11 mouse cellular contexts compared by ENCODE assay signal in the genomic region with DNA sequence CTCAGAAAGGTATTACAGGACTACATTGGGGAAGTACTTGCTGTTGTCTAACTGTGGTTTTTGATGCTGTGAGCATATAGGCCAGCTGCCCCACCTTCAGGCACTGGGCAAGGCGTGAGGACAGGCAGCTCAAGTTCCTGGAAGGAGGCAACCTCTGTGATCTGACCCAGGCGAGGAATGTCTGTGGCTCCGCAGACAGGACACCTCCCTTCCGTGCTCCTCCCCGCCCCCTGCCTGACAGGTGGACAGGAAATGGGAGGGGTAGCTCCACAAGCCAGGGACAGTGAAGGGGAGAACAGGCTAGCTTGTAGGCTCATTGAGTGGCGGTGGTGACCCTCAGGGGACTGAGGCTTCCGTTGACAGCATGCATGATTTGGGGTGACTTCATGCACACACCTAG. TPM values are rescaled to one million over a fixed set of nuclear protein-coding genes. Genes with fewer than 3 reads are reported as not detected.
DNase-seq lines count a peak whose midpoint lies in the region; ATAC-seq lines count a peak whose summit lies in the region.
"Had no signal": no experiment of that assay in that cellular context is flagged by ENCODE, and none has a peak within 500 bp of the region (broad histone marks: within the 10 kb centered on the region; RNA-seq: fewer than 3 reads in every experiment).

No protein-coding gene starts in this region.

- intact Hi-C loops in heart, postnatal 10 days (cut with DNase I): no loop called here
- intact Hi-C loops in left cerebral cortex, postnatal 36 days (cut with DNase I): no loop called here

- 36% methylated on average over 7 of the region's 7 CpGs for WGBS in heart, embryonic 12.5 days
- 53% methylated on average over 7 of the region's 7 CpGs for WGBS in neural tube, embryonic 12.5 days
- 56% methylated on average over 7 of the region's 7 CpGs for WGBS in neural tube, embryonic 15.5 days
- WGBS in hindbrain, embryonic 12.5 days: 45% methylated on average over 7 of the region's 7 CpGs

- ATAC-seq in heart, embryonic 12.5 days (ENCODE audit: insufficient number of reproducible peaks, low FRiP score): no peak
- ATAC-seq in neural tube, embryonic 12.5 days (ENCODE audit: low FRiP score, low read depth): no peak
- no peak for ATAC-seq in neural tube, embryonic 15.5 days (ENCODE audit: low FRiP score)
- ATAC-seq in hindbrain, embryonic 12.5 days (ENCODE audit: low FRiP score): no peak; the same call in 1 of the 2 replicates

- no peak overlapping the region for H3K4me3 ChIP-seq in heart, embryonic 12.5 days
- H3K4me3 ChIP-seq in neural tube, embryonic 12.5 days: no peak overlapping the region
- no peak overlapping the region for H3K4me3 ChIP-seq in neural tube, embryonic 15.5 days (replicated peaks)
- H3K4me3 ChIP-seq in hindbrain, embryonic 12.5 days: no peak overlapping the region

- 0 out of 2 replicates have a peak overlapping the region, but pooled peaks have one; percentile 24 for H3K9ac ChIP-seq in heart, embryonic 12.5 days
- 0 out of 2 replicates have a peak overlapping the region, but pooled peaks have one; percentile 17 for H3K9ac ChIP-seq in neural tube, embryonic 12.5 days
- no peak overlapping the region for H3K9ac ChIP-seq in neural tube, embryonic 15.5 days (replicated peaks)
- no peak overlapping the region for H3K9ac ChIP-seq in hindbrain, embryonic 12.5 days

- no peak overlapping the region for H3K27ac ChIP-seq in heart, embryonic 12.5 days (ENCODE audit: poor library complexity, severe bottlenecking)
- H3K27ac ChIP-seq in neural tube, embryonic 12.5 days: no peak overlapping the region
- no peak overlapping the region for H3K27ac ChIP-seq in neural tube, embryonic 15.5 days (replicated peaks)
- H3K27ac ChIP-seq in hindbrain, embryonic 12.5 days: peak overlapping the region; percentile 74
- H3K27ac ChIP-seq: macrophage had no signal

- no peaks in the 10 kb centered on the region for H3K9me3 ChIP-seq in heart, embryonic 12.5 days (replicated peaks)
- no peaks in the 10 kb centered on the region for H3K9me3 ChIP-seq in neural tube, embryonic 12.5 days
- H3K9me3 ChIP-seq in neural tube, embryonic 15.5 days (replicated peaks): no peaks in the 10 kb centered on the region
- H3K9me3 ChIP-seq in hindbrain, embryonic 12.5 days (replicated peaks): no peaks in the 10 kb centered on the region

- peaks cover 39% of the 10 kb centered on the region for H3K27me3 ChIP-seq in heart, embryonic 12.5 days (replicated peaks)
- no peaks in the 10 kb centered on the region for H3K27me3 ChIP-seq in neural tube, embryonic 12.5 days (replicated peaks)
- H3K27me3 ChIP-seq in neural tube, embryonic 15.5 days (replicated peaks): no peaks in the 10 kb centered on the region
- H3K27me3 ChIP-seq in hindbrain, embryonic 12.5 days: no peaks in the 10 kb centered on the region; the same call in 1 of the 2 replicates

- H3K4me2 ChIP-seq in heart, embryonic 12.5 days: no peak overlapping the region
- H3K4me2 ChIP-seq in neural tube, embryonic 12.5 days (replicated peaks): no peak overlapping the region
- H3K4me2 ChIP-seq in neural tube, embryonic 15.5 days: no peak overlapping the region
- H3K4me2 ChIP-seq in hindbrain, embryonic 12.5 days (replicated peaks): no peak overlapping the region

- peaks cover 50% of the 10 kb centered on the region for H3K4me1 ChIP-seq in heart, embryonic 12.5 days (replicated peaks)
- peaks cover 63% of the 10 kb centered on the region for H3K4me1 ChIP-seq in neural tube, embryonic 12.5 days
- peaks cover 37% of the 10 kb centered on the region for H3K4me1 ChIP-seq in neural tube, embryonic 15.5 days
- H3K4me1 ChIP-seq in hindbrain, embryonic 12.5 days: peaks cover 68% of the 10 kb centered on the region

- no peak for DNase-seq in heart, postnatal 10 days
- peak; percentile 81 for DNase-seq in skeletal muscle tissue, adult 2 months (ENCODE audit: low read depth, low spot score)
- no peak for DNase-seq in testis, postnatal 10 days (ENCODE audit: low spot score)
- no peak for DNase-seq in left cerebral cortex, postnatal 36 days (ENCODE audit: low spot score in 2 of 2)
- DNase-seq: cerebellum, adult 18-20 months had no signal

- no peaks in the 10 kb centered on the region for H3K36me3 ChIP-seq in heart, embryonic 12.5 days
- peaks cover 39% of the 10 kb centered on the region for H3K36me3 ChIP-seq in neural tube, embryonic 12.5 days
- H3K36me3 ChIP-seq in neural tube, embryonic 15.5 days: no peaks in the 10 kb centered on the region
- H3K36me3 ChIP-seq in hindbrain, embryonic 12.5 days: peaks cover 16% of the 10 kb centered on the region

RNA-seq across cellular contexts. Expression of gene Enho, which starts 24.4 kb away (rescaled TPM):
- 4.4 and 4.9 TPM in 2 replicates for polyA plus RNA-seq in heart, embryonic 12.5 days (2016; fragmentation: Nextera tagmentation; extraction: Ambion mirVana)
- total RNA-seq in heart, postnatal 10 days (2021): 1 to 10 TPM; 4.2 to 4.4 TPM
- polyA plus RNA-seq in neural tube, embryonic 12.5 days (2016; fragmentation: Nextera tagmentation; extraction: Ambion mirVana): 73.6 and 74.1 TPM in 2 replicates
- 89.8 and 111 TPM in 2 replicates for polyA plus RNA-seq in neural tube, embryonic 15.5 days (2015; fragmentation: Nextera tagmentation; extraction: Ambion mirVana)
- polyA plus RNA-seq in hindbrain, embryonic 12.5 days (2016; fragmentation: Nextera tagmentation; extraction: Ambion mirVana): 73.6 and 78.6 TPM in 2 replicates
- total RNA-seq in left cerebral cortex, postnatal 36 days (2021): 10 to 100 TPM; 60.1 to 71.2 TPM

RNA-seq across cellular contexts. Expression of gene Cntfr, which starts 32.4 kb away (rescaled TPM):
- 3.7 TPM in 2 replicates for polyA plus RNA-seq in heart, embryonic 12.5 days (2016; fragmentation: Nextera tagmentation; extraction: Ambion mirVana)
- total RNA-seq in heart, postnatal 10 days (2021): 1 to 10 TPM; 3.3 to 7.5 TPM
- 32.8 and 36.4 TPM in 2 replicates for polyA plus RNA-seq in neural tube, embryonic 12.5 days (2016; fragmentation: Nextera tagmentation; extraction: Ambion mirVana)
- polyA plus RNA-seq in neural tube, embryonic 15.5 days (2015; fragmentation: Nextera tagmentation; extraction: Ambion mirVana): 23.1 and 27.2 TPM in 2 replicates
- polyA plus RNA-seq in hindbrain, embryonic 12.5 days (2016; fragmentation: Nextera tagmentation; extraction: Ambion mirVana): 28.8 and 35.9 TPM in 2 replicates
- total RNA-seq in left cerebral cortex, postnatal 36 days (2021): 100 to 1,000 TPM; 106 to 115 TPM
- total RNA-seq: CH12.LX had no signal
- polyA plus RNA-seq: macrophage had no signal

RNA-seq across cellular contexts. Expression of gene Il11ra1, which starts 35.3 kb away (rescaled TPM):
- 148 and 159 TPM in 2 replicates for polyA plus RNA-seq in heart, embryonic 12.5 days (2016; fragmentation: Nextera tagmentation; extraction: Ambion mirVana)
- 10 to 100 TPM; 65.3 to 66.2 TPM for total RNA-seq in heart, postnatal 10 days (2021)
- polyA plus RNA-seq in neural tube, embryonic 12.5 days (2016; fragmentation: Nextera tagmentation; extraction: Ambion mirVana): 73.3 and 79.5 TPM in 2 replicates
- polyA plus RNA-seq in neural tube, embryonic 15.5 days (2015; fragmentation: Nextera tagmentation; extraction: Ambion mirVana): 52.6 and 56.6 TPM in 2 replicates
- polyA plus RNA-seq in hindbrain, embryonic 12.5 days (2016; fragmentation: Nextera tagmentation; extraction: Ambion mirVana): 125 and 141 TPM in 2 replicates
- 10 to 100 TPM; 35.6 to 39.2 TPM for total RNA-seq in left cerebral cortex, postnatal 36 days (2021)

RNA-seq across cellular contexts. Expression of gene Rpp25l, which starts 48.8 kb away (rescaled TPM):
- 39.7 and 40.9 TPM in 2 replicates for polyA plus RNA-seq in heart, embryonic 12.5 days (2016; fragmentation: Nextera tagmentation; extraction: Ambion mirVana)
- 10 to 100 TPM; 28.0 to 32.1 TPM for total RNA-seq in heart, postnatal 10 days (2021)
- polyA plus RNA-seq in neural tube, embryonic 12.5 days (2016; fragmentation: Nextera tagmentation; extraction: Ambion mirVana): 65.9 and 66.9 TPM in 2 replicates
- polyA plus RNA-seq in neural tube, embryonic 15.5 days (2015; fragmentation: Nextera tagmentation; extraction: Ambion mirVana): 59.3 and 61.1 TPM in 2 replicates
- polyA plus RNA-seq in hindbrain, embryonic 12.5 days (2016; fragmentation: Nextera tagmentation; extraction: Ambion mirVana): 55.6 and 66.5 TPM in 2 replicates
- total RNA-seq in left cerebral cortex, postnatal 36 days (2021): 10 to 100 TPM; 27.8 to 33.2 TPM

RNA-seq across cellular contexts. Expression of gene Dctn3, which starts 58.4 kb away (rescaled TPM):
- polyA plus RNA-seq in heart, embryonic 12.5 days (2016; fragmentation: Nextera tagmentation; extraction: Ambion mirVana): 113 and 118 TPM in 2 replicates
- 10 to 100 TPM; 85.9 to 92.3 TPM for total RNA-seq in heart, postnatal 10 days (2021)
- 225 and 233 TPM in 2 replicates for polyA plus RNA-seq in neural tube, embryonic 12.5 days (2016; fragmentation: Nextera tagmentation; extraction: Ambion mirVana)
- 271 and 320 TPM in 2 replicates for polyA plus RNA-seq in neural tube, embryonic 15.5 days (2015; fragmentation: Nextera tagmentation; extraction: Ambion mirVana)
- 191 and 199 TPM in 2 replicates for polyA plus RNA-seq in hindbrain, embryonic 12.5 days (2016; fragmentation: Nextera tagmentation; extraction: Ambion mirVana)
- total RNA-seq in left cerebral cortex, postnatal 36 days (2021): 100 to 1,000 TPM; 159 to 187 TPM

Comparison
In these comparisons a context has a peak if more than half of its experiments do, and no peak if none do; other contexts are left out.
1. H3K9ac ChIP-seq: peak in heart, embryonic 12.5 days (single experiment) and neural tube, embryonic 12.5 days (single experiment); none in neural tube, embryonic 15.5 days (single experiment) and hindbrain, embryonic 12.5 days (single experiment).
2. RNA of gene Enho, which starts 24.4 kb away (polyA plus RNA-seq): 89.8 to 111 TPM in neural tube, embryonic 15.5 days, 73.6 to 78.6 TPM in hindbrain, embryonic 12.5 days and 73.6 to 74.1 TPM in neural tube, embryonic 12.5 days; 4.4 to 4.9 TPM in heart, embryonic 12.5 days; every median in the first group is over 10 times any median in the second.